16 mouse cellular contexts compared by ENCODE assay signal in genomic region chr6:55131301-55131700, GRCm38 (mm10). TPM values are rescaled to one million over a fixed set of nuclear protein-coding genes. Genes with fewer than 3 reads are reported as not detected.
"Had no signal": no experiment of that assay in that cellular context is flagged by ENCODE, and none has a peak within 500 bp of the region (broad histone marks: within the 10 kb centered on the region; RNA-seq: fewer than 3 reads in every experiment).

No protein-coding gene starts in this region.

- H3K9ac ChIP-seq: limb, embryonic 13.5 days; liver, embryonic 14.5 days; midbrain, embryonic 12.5 days; neural tube, embryonic 13.5 days; stomach, embryonic 15.5 days had no signal

- H3K4me3 ChIP-seq: limb, embryonic 13.5 days; midbrain, embryonic 12.5 days; neural tube, embryonic 13.5 days; stomach, embryonic 15.5 days had no signal

- ATAC-seq: midbrain, embryonic 16.5 days had no signal

- H3K9me3 ChIP-seq: limb, embryonic 13.5 days; midbrain, embryonic 12.5 days; neural tube, embryonic 13.5 days; stomach, embryonic 15.5 days had no signal

- H3K36me3 ChIP-seq: limb, embryonic 13.5 days; midbrain, embryonic 12.5 days; neural tube, embryonic 13.5 days; stomach, embryonic 15.5 days had no signal

- H3K4me1 ChIP-seq: midbrain, embryonic 12.5 days; neural tube, embryonic 13.5 days; stomach, embryonic 15.5 days had no signal

- DNase-seq: kidney, postnatal 14 days; left cerebral cortex, postnatal 4 days; lung, adult 18-20 months; lung, postnatal 14 days; retina, postnatal 1 day; right cerebral cortex, postnatal 4 days; thymus, adult 2 months; thymus, postnatal 36 days had no signal

- H3K27ac ChIP-seq: limb, embryonic 13.5 days; liver, embryonic 14.5 days; midbrain, embryonic 12.5 days; neural tube, embryonic 13.5 days; stomach, embryonic 15.5 days had no signal

- H3K27me3 ChIP-seq: limb, embryonic 13.5 days; midbrain, embryonic 12.5 days; neural tube, embryonic 13.5 days; stomach, embryonic 15.5 days had no signal

- H3K4me2 ChIP-seq: limb, embryonic 13.5 days; midbrain, embryonic 12.5 days; neural tube, embryonic 13.5 days; stomach, embryonic 15.5 days had no signal

RNA-seq across cellular contexts. Expression of gene Crhr2, which starts 1.5 kb away (rescaled TPM):
- total RNA-seq: megakaryocyte-erythroid progenitor cell, adult 5-6 weeks had no signal

RNA-seq across cellular contexts. Expression of gene Inmt, which starts 43.5 kb away (rescaled TPM):
- total RNA-seq: left cerebral cortex, postnatal 10 days; left cerebral cortex, postnatal 4 days; megakaryocyte-erythroid progenitor cell, adult 5-6 weeks had no signal
- polyA plus RNA-seq: midbrain, embryonic 12.5 days; midbrain, embryonic 16.5 days; neural tube, embryonic 13.5 days had no signal
